Mouse (Mus musculus): ENCODE measurements around the gene 1700088E04Rik. TPM values are rescaled to one million over a fixed set of nuclear protein-coding genes. Genes with fewer than 3 reads are reported as not detected.

Gene 1700088E04Rik
- polyA plus RNA-seq, 1 experiment from 2014 or later = 6.0 TPM

Other genes with a start within 250 kb of the 1700088E04Rik start
- 0.20 and 0.31 TPM in 2 replicates for gene Gm49510, start 241.6 kb downstream of the 1700088E04Rik start, polyA plus RNA-seq (2015; fragmentation: Nextera tagmentation; extraction: Ambion mirVana)
- gene Sh3bp1, start 241.5 kb downstream of the 1700088E04Rik start, polyA plus RNA-seq (2015; fragmentation: Nextera tagmentation; extraction: Ambion mirVana) = 18.8 and 19.5 TPM in 2 replicates
- gene Pdxp, start 227.3 kb downstream of the 1700088E04Rik start, polyA plus RNA-seq (2015; fragmentation: Nextera tagmentation; extraction: Ambion mirVana) = 20.2 and 21.2 TPM in 2 replicates
- 798 and 814 TPM in 2 replicates for gene Lgals1, start 214.5 kb downstream of the 1700088E04Rik start, polyA plus RNA-seq (2015; fragmentation: Nextera tagmentation; extraction: Ambion mirVana)
- 37.3 and 42.9 TPM in 2 replicates for gene Nol12, start 206.3 kb downstream of the 1700088E04Rik start, polyA plus RNA-seq (2015; fragmentation: Nextera tagmentation; extraction: Ambion mirVana)
- 45.8 and 46.8 TPM in 2 replicates for gene Triobp, start 193.5 kb downstream of the 1700088E04Rik start, polyA plus RNA-seq (2015; fragmentation: Nextera tagmentation; extraction: Ambion mirVana)
- gene H1f0, start 112.8 kb downstream of the 1700088E04Rik start, polyA plus RNA-seq (2015; fragmentation: Nextera tagmentation; extraction: Ambion mirVana) = 237 and 238 TPM in 2 replicates
- gene Galr3, start 99.4 kb downstream of the 1700088E04Rik start, polyA plus RNA-seq (2015; fragmentation: Nextera tagmentation; extraction: Ambion mirVana) = not detected in 2 replicates
- 23.9 and 25.4 TPM in 2 replicates for gene Ankrd54, start 78.4 kb downstream of the 1700088E04Rik start, polyA plus RNA-seq (2015; fragmentation: Nextera tagmentation; extraction: Ambion mirVana)
- 154 and 160 TPM in 2 replicates for gene Eif3l, start 66.1 kb downstream of the 1700088E04Rik start, polyA plus RNA-seq (2015; fragmentation: Nextera tagmentation; extraction: Ambion mirVana)
- 15.4 and 15.6 TPM in 2 replicates for gene Micall1, start 32.4 kb downstream of the 1700088E04Rik start, polyA plus RNA-seq (2015; fragmentation: Nextera tagmentation; extraction: Ambion mirVana)
- 231 and 244 TPM in 2 replicates for gene Polr2f, start 244 bp downstream of the 1700088E04Rik start, polyA plus RNA-seq (2015; fragmentation: Nextera tagmentation; extraction: Ambion mirVana)
- 0.42 and 0.44 TPM in 2 replicates for gene Sox10, start 24.0 kb upstream of the 1700088E04Rik start, polyA plus RNA-seq (2015; fragmentation: Nextera tagmentation; extraction: Ambion mirVana)
- gene Pick1, start 87.9 kb upstream of the 1700088E04Rik start, polyA plus RNA-seq (2015; fragmentation: Nextera tagmentation; extraction: Ambion mirVana) = 32.4 and 33.4 TPM in 2 replicates
- gene Gm49486, start 88.1 kb upstream of the 1700088E04Rik start, polyA plus RNA-seq (2015; fragmentation: Nextera tagmentation; extraction: Ambion mirVana) = 0.35 and 0.78 TPM in 2 replicates
- gene Slc16a8, start 113.5 kb upstream of the 1700088E04Rik start, polyA plus RNA-seq (2015; fragmentation: Nextera tagmentation; extraction: Ambion mirVana) = 0.27 and 0.34 TPM in 2 replicates
- gene Baiap2l2, start 144.3 kb upstream of the 1700088E04Rik start, polyA plus RNA-seq (2015; fragmentation: Nextera tagmentation; extraction: Ambion mirVana) = 10.6 and 12.4 TPM in 2 replicates
- 12.2 and 12.7 TPM in 2 replicates for gene Pla2g6, start 187.1 kb upstream of the 1700088E04Rik start, polyA plus RNA-seq (2015; fragmentation: Nextera tagmentation; extraction: Ambion mirVana)
- gene Maff, start 205.4 kb upstream of the 1700088E04Rik start, polyA plus RNA-seq (2015; fragmentation: Nextera tagmentation; extraction: Ambion mirVana) = 1.7 and 2.0 TPM in 2 replicates

Measured in heart, embryonic 13.5 days (tissue).